Mouse (Mus musculus) stomach, embryonic 16.5 days (tissue): ENCODE measurements around the gene Mbtd1. TPM values are rescaled to one million over a fixed set of nuclear protein-coding genes. Genes with fewer than 3 reads are reported as not detected.
"Not testable (repeated sequence)": the region's sequence is repeated elsewhere in the genome, so short reads cannot be mapped to it uniquely, and the experiment has no call there.

Experiments used
- ATAC-seq: fragments of 200-750 bp; cut with Nextera tagmentation; 2 replicates; pipeline ENCODE4 v1.8.0; 2017; ENCODE audit warnings: moderate number of reproducible peaks, moderate TSS enrichment; ENCODE audit not compliant: insufficient read depth, low FRiP score
- H3K27ac ChIP-seq: fragments of 300-500 bp; sonication (generic); 2 replicates; pipeline ENCODE4 v1.5.1; 2014; ENCODE audit warnings: low read length
- H3K27me3 ChIP-seq: fragments of 300-500 bp; sonication (generic); 2 replicates; pipeline ENCODE4 v1.6.1; 2014; ENCODE audit warnings: low read length, control low read depth, mixed read lengths; ENCODE audit not compliant: control insufficient read depth, insufficient read depth
- H3K36me3 ChIP-seq: fragments of 300-500 bp; sonication (generic); 2 replicates; pipeline ENCODE4 v1.6.1; 2014; ENCODE audit warnings: low read length; ENCODE audit not compliant: control insufficient read depth, insufficient read depth
- H3K4me1 ChIP-seq: fragments of 300-500 bp; sonication (generic); 2 replicates; pipeline ENCODE4 v1.6.1; 2014; ENCODE audit warnings: low read length, control low read depth, mixed read lengths; ENCODE audit not compliant: control insufficient read depth, insufficient read depth
- H3K4me2 ChIP-seq: fragments of 300-500 bp; sonication (generic); 2 replicates; pipeline ENCODE4 v1.6.1; 2014; ENCODE audit warnings: low read depth, low read length, mixed read lengths
- H3K4me3 ChIP-seq: fragments of 300-500 bp; sonication (generic); replicated peaks from 2 replicates; pipeline ENCODE4 v1.5.1; 2014; ENCODE audit warnings: mild to moderate bottlenecking, low read length
- H3K9ac ChIP-seq: fragments of 300-500 bp; sonication (generic); 2 replicates; pipeline ENCODE4 v1.6.1; 2014; ENCODE audit warnings: low read length
- H3K9me3 ChIP-seq: fragments of 300-500 bp; sonication (generic); replicated peaks from 2 replicates; pipeline ENCODE4 v1.6.1; 2016; ENCODE audit warnings: low read length, control low read depth; ENCODE audit not compliant: control insufficient read depth
- WGBS: fragments of 180-500 bp; shearing (Covaris S2); extraction: QIAGEN DNeasy Blood & Tissue Kit; methylation state at CpG from one replicate; pipeline ENCODE4 v1.1.7; 2014; 5-methylcytosine and 5-hydroxymethylcytosine counted together
- polyA plus RNA-seq: library from polyadenylated mRNA; unstranded; fragments of >200 nt; fragmentation: Nextera tagmentation; extraction: Ambion mirVana; gene quantifications from 2 replicates; pipeline ENCODE4 v1.2.1, GENCODE M21; 2015

The Mbtd1 gene
- polyA plus RNA-seq, 1 experiment from 2014 or later: 20.2 TPM

GRCm38 (mm10) chr11:93915019-93915418 is 29.4 kb downstream of the Mbtd1 start:
- not testable (repeated sequence) for H3K9me3 ChIP-seq, H3K4me3 ChIP-seq, H3K4me2 ChIP-seq, H3K27ac ChIP-seq, H3K27me3 ChIP-seq, ATAC-seq, H3K4me1 ChIP-seq, H3K9ac ChIP-seq
- WGBS: 92% methylated on average over 2 of the region's 2 CpGs
- peaks cover 13% of the 10 kb centered on the region; the same call in 1 of the 2 replicates for H3K36me3 ChIP-seq

GRCm38 (mm10) chr11:93929106-93929505 is 43.5 kb downstream of the Mbtd1 start:
- Histone ChIP-seq H3K9ac (no peak overlapping the region), H3K36me3 (peaks cover 18% of the 10 kb centered on the region), H3K4me1 (no peaks in the 10 kb centered on the region), H3K4me2 (no peak overlapping the region), H3K27me3 (no peaks in the 10 kb centered on the region), H3K27ac (no peak overlapping the region), H3K9me3 (no peaks in the 10 kb centered on the region), H3K4me3 (no peak overlapping the region)
- no peak for ATAC-seq

- ATAC-seq: no peak
- Histone ChIP-seq H3K27me3 (no peaks in the 10 kb centered on the region), H3K4me1 (no peaks in the 10 kb centered on the region), H3K4me2 (no peak overlapping the region), H3K9ac (no peak overlapping the region), H3K27ac (no peak overlapping the region), H3K4me3 (no peak overlapping the region), H3K36me3 (peaks cover 2% of the 10 kb centered on the region; the same call in 1 of the 2 replicates), H3K9me3 (no peaks in the 10 kb centered on the region)
- WGBS: 57% methylated on average over 2 of the region's 2 CpGs
These were observed 55.3 kb downstream of the Mbtd1 start for GRCm38 (mm10) chr11:93940906-93941305.

- no peaks in the 10 kb centered on the region for H3K4me1 ChIP-seq
- ATAC-seq: no peak
- H3K36me3 ChIP-seq: peaks cover 3% of the 10 kb centered on the region; the same call in 1 of the 2 replicates
- no peak overlapping the region for H3K4me3 ChIP-seq
- H3K27ac ChIP-seq: no peak overlapping the region
- 76% methylated on average over 3 of the region's 3 CpGs for WGBS
- no peaks in the 10 kb centered on the region for H3K27me3 ChIP-seq
- H3K4me2 ChIP-seq: no peak overlapping the region
- no peaks in the 10 kb centered on the region for H3K9me3 ChIP-seq
- H3K9ac ChIP-seq: no peak overlapping the region
These were observed 59.3 kb downstream of the Mbtd1 start for GRCm38 (mm10) chr11:93944986-93945385.

GRCm38 (mm10) chr11:93948887-93949567 is 63.4 kb downstream of the Mbtd1 start:
- Histone ChIP-seq H3K27ac (no peak overlapping the region), H3K4me1 (no peaks in the 10 kb centered on the region; the same call in 1 of the 2 replicates), H3K4me3 (no peak overlapping the region), H3K9ac (no peak overlapping the region), H3K27me3 (no peaks in the 10 kb centered on the region), H3K36me3 (peaks cover 3% of the 10 kb centered on the region; the same call in 1 of the 2 replicates), H3K4me2 (no peak overlapping the region), H3K9me3 (no peaks in the 10 kb centered on the region)
- ATAC-seq: no peak
- WGBS: 88% methylated on average over 9 of the region's 9 CpGs

GRCm38 (mm10) chr11:93950045-93950444 is 64.4 kb downstream of the Mbtd1 start:
- no peaks in the 10 kb centered on the region for H3K27me3 ChIP-seq
- no peak for ATAC-seq
- no peak overlapping the region for H3K4me3 ChIP-seq
- peaks cover 3% of the 10 kb centered on the region; the same call in 1 of the 2 replicates for H3K36me3 ChIP-seq
- no peaks in the 10 kb centered on the region for H3K9me3 ChIP-seq
- no peak overlapping the region for H3K27ac ChIP-seq
- H3K4me2 ChIP-seq: no peak overlapping the region
- WGBS: 84% methylated on average over 1 of the region's 1 CpGs
- no peak overlapping the region for H3K9ac ChIP-seq
- peaks cover 4% of the 10 kb centered on the region; the same call in 1 of the 2 replicates for H3K4me1 ChIP-seq

GRCm38 (mm10) chr11:93952376-93952775 is 66.7 kb downstream of the Mbtd1 start:
- ATAC-seq: no peak
- Histone ChIP-seq H3K9ac (no peak overlapping the region), H3K4me3 (no peak overlapping the region), H3K27ac (no peak overlapping the region), H3K27me3 (no peaks in the 10 kb centered on the region), H3K36me3 (peaks cover 3% of the 10 kb centered on the region; the same call in 1 of the 2 replicates), H3K9me3 (no peaks in the 10 kb centered on the region), H3K4me1 (peaks cover 13% of the 10 kb centered on the region), H3K4me2 (no peak overlapping the region)
- 52% methylated on average over 5 of the region's 5 CpGs for WGBS

GRCm38 (mm10) chr11:93954738-93955255 is 69.1 kb downstream of the Mbtd1 start:
- no peak for ATAC-seq
- WGBS: 33% methylated on average over 13 of the region's 13 CpGs
- Histone ChIP-seq H3K4me1 (peaks cover 13% of the 10 kb centered on the region), H3K36me3 (peaks cover 3% of the 10 kb centered on the region; the same call in 1 of the 2 replicates), H3K4me2 (peak overlapping the region; percentile 87), H3K9me3 (no peaks in the 10 kb centered on the region), H3K4me3 (peak overlapping the region; percentile 76), H3K27me3 (no peaks in the 10 kb centered on the region), H3K9ac (peak overlapping the region; percentile 82), H3K27ac (peak overlapping the region; percentile 97)

GRCm38 (mm10) chr11:93955256-93956150 is 69.9 kb downstream of the Mbtd1 start:
- Histone ChIP-seq H3K27ac (peak overlapping the region; percentile 97), H3K27me3 (no peaks in the 10 kb centered on the region), H3K9me3 (no peaks in the 10 kb centered on the region), H3K4me3 (peak overlapping the region; percentile 76), H3K36me3 (peaks cover 5% of the 10 kb centered on the region; the same call in 1 of the 2 replicates), H3K4me1 (peaks cover 13% of the 10 kb centered on the region), H3K9ac (peak overlapping the region; percentile 82), H3K4me2 (peak overlapping the region; percentile 87)
- WGBS: under 1% methylated on average over 67 of the region's 67 CpGs
- ATAC-seq: peak; percentile 98
